Mouse (Mus musculus) liver, embryonic 14.5 days (tissue): ENCODE results near the gene Dhx37. TPM values are rescaled to one million over a fixed set of nuclear protein-coding genes. Genes with fewer than 3 reads are reported as not detected.
"Not testable (repeated sequence)": the region's sequence is repeated elsewhere in the genome, so short reads cannot be mapped to it uniquely, and the experiment has no call there.

ENCODE experiments used
- ATAC-seq: fragments of 200-750 bp; cut with Nextera tagmentation; 2 replicates; pipeline ENCODE4 v1.8.0; 2017; ENCODE audit warnings: moderate number of reproducible peaks, mild to moderate bottlenecking, moderate library complexity; ENCODE audit not compliant: insufficient read depth
- DNase-seq, 3 experiments: peaks; one replicate each; pipeline ENCODE4 v3.0.0-alpha.2; 2012 to 2013; ENCODE audit warnings: low read depth in 3 of 3, low spot score in 3 of 3
- H3K27ac ChIP-seq: fragments of 300-500 bp; sonication (generic); 2 replicates; pipeline ENCODE4 v1.5.1; 2014; ENCODE audit warnings: moderate library complexity, mild to moderate bottlenecking, control low read depth, inconsistent platforms
- H3K27me3 ChIP-seq: fragments of 300-500 bp; sonication (generic); 2 replicates; pipeline ENCODE4 v1.6.1; 2014; ENCODE audit warnings: mild to moderate bottlenecking, low read length, moderate library complexity; ENCODE audit not compliant: control insufficient read depth, insufficient read depth
- H3K36me3 ChIP-seq: fragments of 300-500 bp; sonication (generic); replicated peaks from 2 replicates; pipeline ENCODE4 v1.6.1; 2014; ENCODE audit warnings: low read depth; ENCODE audit not compliant: control insufficient read depth, insufficient read depth
- H3K4me1 ChIP-seq, 2 experiments: fragments of 200-500 bp in 1 of 2; fragments of 300-500 bp in 1 of 2; sonication (generic) in 1 of 2; replicated peaks; 2 replicates each; pipeline ENCODE4 v1.6.1; 2012 to 2014; ENCODE audit warnings: antibody characterized with exemption in 1 of 2, inconsistent platforms in 1 of 2, low read length in 1 of 2; ENCODE audit not compliant: control insufficient read depth in 2 of 2, insufficient read depth in 2 of 2
- H3K4me2 ChIP-seq: fragments of 300-500 bp; sonication (generic); 2 replicates; pipeline ENCODE4 v1.6.1; 2014; ENCODE audit warnings: low read depth, mild to moderate bottlenecking, control low read depth, moderate library complexity
- H3K4me3 ChIP-seq, 2 experiments: fragments of 200-500 bp in 1 of 2; fragments of 300-500 bp in 1 of 2; sonication (generic) in 1 of 2; 2 replicates each; pipeline ENCODE4 v1.5.1; 2012 to 2014; ENCODE audit warnings: low read depth in 2 of 2, low read length in 2 of 2, mild to moderate bottlenecking in 2 of 2, control low read depth in 1 of 2, inconsistent platforms in 1 of 2, moderate library complexity in 1 of 2; ENCODE audit not compliant: insufficient read depth in 1 of 2
- H3K9ac ChIP-seq: fragments of 300-500 bp; sonication (generic); replicated peaks from 2 replicates; pipeline ENCODE4 v1.6.1; 2014; ENCODE audit warnings: mild to moderate bottlenecking, control low read depth, moderate library complexity
- H3K9me3 ChIP-seq: fragments of 300-500 bp; sonication (generic); 2 replicates; pipeline ENCODE4 v1.6.1; 2016; ENCODE audit warnings: low read length, mixed read lengths; ENCODE audit not compliant: control insufficient read depth
- CTCF ChIP-seq: IDR thresholded peaks from 2 replicates; pipeline ENCODE4 v1.5.1; 2016; ENCODE audit warnings: antibody characterized with exemption, low read depth, control low read depth
- EP300 ChIP-seq: IDR thresholded peaks from 2 replicates; pipeline ENCODE4 v1.6.1; 2016; ENCODE audit warnings: antibody characterized with exemption, low read depth
- WGBS: fragments of 180-500 bp; shearing (Covaris S2); extraction: QIAGEN DNeasy Blood & Tissue Kit; methylation state at CpG from one replicate; pipeline ENCODE4 v1.1.7; 2014; ENCODE audit not compliant: insufficient replicate concordance; 5-methylcytosine and 5-hydroxymethylcytosine counted together
- polyA plus RNA-seq, 2 experiments: library from polyadenylated mRNA; depleted of rRNA in 1 of 2; stranded (reverse) in 1 of 2; unstranded in 1 of 2; fragments of >200 nt; fragmentation: Nextera tagmentation in 1 of 2; extraction: Ambion mirVana in 1 of 2; gene quantifications; 2 replicates each; pipeline versions ENCODE4 v1.2.1 to v1.2.3; 2012 to 2014

Dhx37 gene
- polyA plus RNA-seq, 2 experiments = 2.2 to 8.1 TPM

- Histone ChIP-seq H3K9me3 (no peaks in the 10 kb centered on the region), H3K36me3 (no peaks in the 10 kb centered on the region), H3K4me1 (peaks cover 20 to 32% of the 10 kb centered on the region in 2 experiments), H3K4me2 (no peak overlapping the region), H3K27me3 (peaks cover 5% of the 10 kb centered on the region), H3K4me3 (no peak overlapping the region), H3K27ac (no peak overlapping the region), H3K9ac (no peak overlapping the region)
- ATAC-seq (no peak), DNase-seq (no peak)
- no peak for TF ChIP-seq EP300
- TF ChIP-seq CTCF = no peak
- 49% methylated on average over 3 of the region's 3 CpGs for WGBS
Measured at GRCm38 (mm10) chr5:125395008-125395407, 38.9 kb downstream of the Dhx37 start.

- peak overlapping the region; percentile 90 for H3K27ac ChIP-seq
- H3K27me3 ChIP-seq = peaks cover 3% of the 10 kb centered on the region
- no peaks in the 10 kb centered on the region for H3K9me3 ChIP-seq
- H3K9ac ChIP-seq = peak overlapping the region; percentile 65
- 14% methylated on average over 24 of the region's 25 CpGs for WGBS
- peak; percentile 26; the same call in 1 of the 2 replicates for ATAC-seq
- TF ChIP-seq CTCF = no peak
- TF ChIP-seq EP300 = no peak
- H3K36me3 ChIP-seq = no peaks in the 10 kb centered on the region
- DNase-seq = peak; percentile 77 to 90 (median 83)
- peaks cover 20 to 32% of the 10 kb centered on the region in 2 experiments for H3K4me1 ChIP-seq
- H3K4me2 ChIP-seq = peak overlapping the region; percentile 69
- H3K4me3 ChIP-seq = peak overlapping the region; percentile 55 to 60
Measured at GRCm38 (mm10) chr5:125393622-125394603, 40.0 kb downstream of the Dhx37 start.

GRCm38 (mm10) chr5:125392977-125393621, 40.8 kb downstream of the Dhx37 start:
- ATAC-seq (peak; percentile 86), DNase-seq (peak; percentile 91 to 94 (median 92))
- peaks cover 20 to 37% of the 10 kb centered on the region in 2 experiments for H3K4me1 ChIP-seq
- peaks cover 6% of the 10 kb centered on the region for H3K36me3 ChIP-seq
- H3K9me3 ChIP-seq = no peaks in the 10 kb centered on the region
- H3K4me3 ChIP-seq = peak overlapping the region; percentile 55 to 60
- H3K4me2 ChIP-seq = peak overlapping the region; percentile 69
- H3K9ac ChIP-seq = peak overlapping the region; percentile 70
- peak overlapping the region; percentile 90 for H3K27ac ChIP-seq
- under 1% methylated on average over 20 of the region's 20 CpGs for WGBS
- H3K27me3 ChIP-seq = peaks cover 3% of the 10 kb centered on the region
- no peak for TF ChIP-seq CTCF
- TF ChIP-seq EP300 = 0 out of 2 replicates have a peak, but pooled peaks have one; percentile 39

GRCm38 (mm10) chr5:125392618-125392976, 41.3 kb downstream of the Dhx37 start:
- Histone ChIP-seq H3K27ac (peak overlapping the region; percentile 90), H3K4me3 (peak overlapping the region; percentile 40 to 60), H3K9me3 (no peaks in the 10 kb centered on the region), H3K4me2 (peak overlapping the region; percentile 69), H3K36me3 (peaks cover 7% of the 10 kb centered on the region), H3K9ac (peak overlapping the region; percentile 70), H3K27me3 (peaks cover 3% of the 10 kb centered on the region), H3K4me1 (peaks cover 20 to 38% of the 10 kb centered on the region in 2 experiments)
- 62% methylated on average over 1 of the region's 1 CpGs for WGBS
- TF ChIP-seq EP300 = no peak
- no peak for TF ChIP-seq CTCF
- ATAC-seq (peak; percentile 2; the same call in 1 of the 2 replicates), DNase-seq (no peak)

GRCm38 (mm10) chr5:125392176-125392575, 41.7 kb downstream of the Dhx37 start:
- not testable (repeated sequence) for DNase-seq, ATAC-seq, H3K36me3 ChIP-seq, H3K9me3 ChIP-seq, H3K27me3 ChIP-seq, H3K9ac ChIP-seq, H3K4me3 ChIP-seq
- H3K4me2 ChIP-seq = peak overlapping the region; percentile 69
- peaks cover 20 to 38% of the 10 kb centered on the region in 2 experiments for H3K4me1 ChIP-seq
- peak overlapping the region; percentile 90 for H3K27ac ChIP-seq
- WGBS = 81% methylated on average over 4 of the region's 4 CpGs
